In genomic region chr2:131404218-131404555, GRCm38 (mm10) we compare ENCODE assay signal across 27 mouse cellular contexts. TPM values are rescaled to one million over a fixed set of nuclear protein-coding genes. Genes with fewer than 3 reads are reported as not detected.
DNase-seq lines count a peak whose midpoint lies in the region; ATAC-seq and TF ChIP-seq lines count a peak whose summit lies in the region.
"Had no signal": no experiment of that assay in that cellular context is flagged by ENCODE, and none has a peak within 500 bp of the region (broad histone marks: within the 10 kb centered on the region; RNA-seq: fewer than 3 reads in every experiment).

No protein-coding gene starts in this region.

- H3K36me3 ChIP-seq in intestine, postnatal 0 days (ENCODE audit: control insufficient read depth, insufficient read depth): no peaks in the 10 kb centered on the region
- H3K36me3 ChIP-seq: hindbrain, embryonic 12.5 days; kidney, embryonic 15.5 days; limb, embryonic 15.5 days; liver, embryonic 13.5 days; midbrain, embryonic 12.5 days; neural tube, embryonic 13.5 days had no signal

- 0 out of 2 replicates have a peak, but pooled peaks cover 2% of the 10 kb centered on the region for H3K4me1 ChIP-seq in intestine, postnatal 0 days (replicated peaks; ENCODE audit: control insufficient read depth, insufficient read depth, low read length)
- H3K4me1 ChIP-seq: hindbrain, embryonic 12.5 days; midbrain, embryonic 12.5 days; neural tube, embryonic 13.5 days had no signal

- ATAC-seq in intestine, postnatal 0 days: peak; percentile 58
- ATAC-seq: forebrain, embryonic 16.5 days; hindbrain, postnatal 0 days; lung, postnatal 0 days had no signal

- peak; percentile 32 for DNase-seq in adrenal gland, adult 2 months
- DNase-seq in adrenal gland, postnatal 10 days: no peak
- DNase-seq in layer of hippocampus, adult 2 months (ENCODE audit: low spot score in 2 of 2): no peak
- no peak for DNase-seq in layer of hippocampus, postnatal 36 days
- no peak for DNase-seq in urinary bladder, postnatal 14 days (ENCODE audit: low spot score)
- no peak for DNase-seq in gastrocnemius, postnatal 25 days
- DNase-seq in left cerebral cortex, adult 18-20 months (ENCODE audit: low spot score in 2 of 2): no peak
- DNase-seq: cerebellum, adult 18-20 months; cerebellum, postnatal 10 days; gastrocnemius, postnatal 10 days; kidney, adult 18-20 months; kidney, postnatal 4 days; left cerebral cortex, postnatal 4 days; liver, embryonic 13.5 days; lung, adult 18-20 months; thymus, postnatal 14 days had no signal

- no peak overlapping the region for H3K9ac ChIP-seq in intestine, postnatal 0 days (ENCODE audit: low read depth, low read length)
- H3K9ac ChIP-seq: hindbrain, embryonic 12.5 days; kidney, embryonic 15.5 days; limb, embryonic 15.5 days; liver, embryonic 13.5 days; midbrain, embryonic 12.5 days; neural tube, embryonic 13.5 days had no signal

- no peak overlapping the region for H3K4me2 ChIP-seq in intestine, postnatal 0 days (replicated peaks; ENCODE audit: low read depth)
- H3K4me2 ChIP-seq: hindbrain, embryonic 12.5 days; kidney, embryonic 15.5 days; limb, embryonic 15.5 days; liver, embryonic 13.5 days; midbrain, embryonic 12.5 days; neural tube, embryonic 13.5 days had no signal

- WGBS in intestine, postnatal 0 days: 41% methylated on average over 1 of the region's 1 CpGs

- no peak overlapping the region for H3K27ac ChIP-seq in layer of hippocampus, adult 2 months
- H3K27ac ChIP-seq in intestine, postnatal 0 days (ENCODE audit: low read depth, low read length): peak overlapping the region; percentile 16; the same call in 1 of the 2 replicates
- H3K27ac ChIP-seq: hindbrain, embryonic 12.5 days; hindbrain, postnatal 0 days; kidney, embryonic 15.5 days; limb, embryonic 15.5 days; liver, embryonic 13.5 days; midbrain, embryonic 12.5 days; neural tube, embryonic 13.5 days had no signal

- TF ChIP-seq CTCF in layer of hippocampus, adult 2 months (conservative IDR thresholded peaks at IDR 0.05): peak; percentile 44
- TF ChIP-seq CTCF in intestine, postnatal 0 days (IDR thresholded peaks at IDR 0.05; ENCODE audit: low read depth): no peak

- H3K27me3 ChIP-seq in intestine, postnatal 0 days (replicated peaks; ENCODE audit: control insufficient read depth, insufficient read depth, low read length): no peaks in the 10 kb centered on the region
- H3K27me3 ChIP-seq: hindbrain, embryonic 12.5 days; kidney, embryonic 15.5 days; limb, embryonic 15.5 days; liver, embryonic 13.5 days; midbrain, embryonic 12.5 days; neural tube, embryonic 13.5 days had no signal

- H3K9me3 ChIP-seq in intestine, postnatal 0 days (ENCODE audit: control insufficient read depth): no peaks in the 10 kb centered on the region
- H3K9me3 ChIP-seq: hindbrain, embryonic 12.5 days; kidney, embryonic 15.5 days; limb, embryonic 15.5 days; liver, embryonic 13.5 days; megakaryocyte, embryonic 14.5 days; midbrain, embryonic 12.5 days; neural tube, embryonic 13.5 days had no signal

- no peak overlapping the region for H3K4me3 ChIP-seq in layer of hippocampus, adult 2 months
- H3K4me3 ChIP-seq in intestine, postnatal 0 days (ENCODE audit: low read depth, low read length): no peak overlapping the region
- H3K4me3 ChIP-seq: erythroblast, embryonic 14.5 days; hindbrain, embryonic 12.5 days; kidney, embryonic 15.5 days; limb, embryonic 15.5 days; liver, embryonic 13.5 days; megakaryocyte, embryonic 14.5 days; midbrain, embryonic 12.5 days; neural tube, embryonic 13.5 days had no signal

RNA-seq across cellular contexts. Expression of gene Rnf24, which starts 51.5 kb away (rescaled TPM):
- 10 to 100 TPM in 1 of 2 experiments, 1 to 10 TPM in 1; 8.6 to 13.0 TPM for total RNA-seq in adrenal gland, adult 2 months (2021)
- 2.4 and 2.5 TPM in 2 replicates for polyA plus RNA-seq in adrenal gland, adult 2 months (2012; rRNA removed)
- 1 to 10 TPM; 9.3 to 10.0 TPM for total RNA-seq in adrenal gland, postnatal 10 days (2021)
- 10 to 100 TPM; 29.3 to 31.1 TPM for total RNA-seq in layer of hippocampus, adult 2 months (2021)
- 10 to 100 TPM; 28.3 to 29.5 TPM for total RNA-seq in layer of hippocampus, postnatal 36 days (2021)
- polyA plus RNA-seq in intestine, postnatal 0 days (2015; fragmentation: Nextera tagmentation; extraction: Ambion mirVana): 1.1 and 1.4 TPM in 2 replicates
- 1 to 10 TPM in 1 of 2 experiments, under 1 TPM in 1; 0.82 to 1.6 TPM for total RNA-seq in gastrocnemius, postnatal 25 days (2021)
- total RNA-seq in left cerebral cortex, adult 18-20 months (2021): 10 to 100 TPM; 40.7 to 41.8 TPM
- polyA plus RNA-seq: erythroblast, embryonic 14.5 days had no signal
